Mouse (Mus musculus): ENCODE results near the gene Actl10. TPM values are rescaled to one million over a fixed set of nuclear protein-coding genes. Genes with fewer than 3 reads are reported as not detected.
A peak's percentile ranks its signal among the peaks of the same experiment; 100 is the strongest.

Gene Actl10
- polyA plus RNA-seq, 1 experiment from 2014 or later, result 0.66 TPM

GRCm38 (mm10) chr2:154552424-154552907 lies 890 bp downstream of the Actl10 start:
- H3K4me1 ChIP-seq, result peaks cover 41% of the 10 kb centered on the region
- ATAC-seq (ENCODE audit: low FRiP score), result peak; percentile 18; the same call in 1 of the 2 replicates
- 28% methylated on average over 27 of the region's 27 CpGs for WGBS
- H3K27me3 ChIP-seq, result peaks cover 31% of the 10 kb centered on the region
- 0 out of 2 replicates have a peak overlapping the region, but pooled peaks have one; percentile 2 for H3K4me3 ChIP-seq (replicated peaks)
- H3K36me3 ChIP-seq (replicated peaks), result no peaks in the 10 kb centered on the region
- peak overlapping the region; percentile 42; the same call in 1 of the 2 replicates for H3K27ac ChIP-seq
- H3K9me3 ChIP-seq, result no peaks in the 10 kb centered on the region
- H3K4me2 ChIP-seq, result peak overlapping the region; percentile 40
- H3K9ac ChIP-seq, result peak overlapping the region; percentile 36; the same call in 1 of the 2 replicates

GRCm38 (mm10) chr2:154555235-154555634 lies 3.7 kb downstream of the Actl10 start:
- no peak overlapping the region for H3K9ac ChIP-seq
- H3K4me2 ChIP-seq, result no peak overlapping the region
- H3K9me3 ChIP-seq, result no peaks in the 10 kb centered on the region
- 67% methylated on average over 6 of the region's 6 CpGs for WGBS
- no peak overlapping the region for H3K4me3 ChIP-seq (replicated peaks)
- H3K36me3 ChIP-seq (replicated peaks), result peaks cover under 1% of the 10 kb centered on the region
- peaks cover 25% of the 10 kb centered on the region for H3K27me3 ChIP-seq
- ATAC-seq (ENCODE audit: low FRiP score), result no peak
- no peak overlapping the region for H3K27ac ChIP-seq
- peaks cover 42% of the 10 kb centered on the region for H3K4me1 ChIP-seq

- peaks cover 5% of the 10 kb centered on the region for H3K27me3 ChIP-seq
- no peak for ATAC-seq (ENCODE audit: low FRiP score)
- H3K4me2 ChIP-seq, result peak overlapping the region; percentile 58; the same call in 1 of the 2 replicates
- H3K27ac ChIP-seq, result no peak overlapping the region; the same call in 1 of the 2 replicates
- H3K4me3 ChIP-seq (replicated peaks), result no peak overlapping the region
- H3K4me1 ChIP-seq, result peaks cover 35% of the 10 kb centered on the region
- 65% methylated on average over 5 of the region's 5 CpGs for WGBS
- H3K9ac ChIP-seq, result no peak overlapping the region
- H3K9me3 ChIP-seq, result no peaks in the 10 kb centered on the region
- H3K36me3 ChIP-seq (replicated peaks), result peaks cover 19% of the 10 kb centered on the region
Measured at GRCm38 (mm10) chr2:154557184-154557832, 5.7 kb downstream of the Actl10 start.

GRCm38 (mm10) chr2:154558264-154559039 lies 6.9 kb downstream of the Actl10 start, which contains the start of gene Necab3:
Gene Necab3 (minus strand): TSS chr2:154558890.
- 4% methylated on average over 34 of the region's 34 CpGs for WGBS
- Histone ChIP-seq H3K27me3 (no peaks in the 10 kb centered on the region; the same call in 1 of the 2 replicates), H3K4me1 (peaks cover 29% of the 10 kb centered on the region), H3K27ac (no peak within 1 kb of the TSS; the same call in 1 of the 2 replicates), H3K4me3 (replicated peaks) (peak within 1 kb of the TSS; percentile 34), H3K4me2 (peak within 1 kb of the TSS; percentile 58), H3K9me3 (no peaks in the 10 kb centered on the region), H3K9ac (peak within 1 kb of the TSS; percentile 38), H3K36me3 (replicated peaks) (peaks cover 29% of the 10 kb centered on the region)
- ATAC-seq (ENCODE audit: low FRiP score), result peak; percentile 84

GRCm38 (mm10) chr2:154563612-154564170 lies 12.1 kb downstream of the Actl10 start:
- H3K4me1 ChIP-seq, result peaks cover 50% of the 10 kb centered on the region

GRCm38 (mm10) chr2:154565562-154565961 lies 14.0 kb downstream of the Actl10 start:
- no peak overlapping the region for H3K4me3 ChIP-seq (replicated peaks)
- H3K27ac ChIP-seq, result peak overlapping the region; percentile 46
- 78% methylated on average over 3 of the region's 3 CpGs for WGBS
- H3K9me3 ChIP-seq, result no peaks in the 10 kb centered on the region
- peaks cover 53% of the 10 kb centered on the region for H3K4me1 ChIP-seq
- H3K27me3 ChIP-seq, result no peaks in the 10 kb centered on the region
- H3K4me2 ChIP-seq, result no peak overlapping the region
- ATAC-seq (ENCODE audit: low FRiP score), result no peak
- H3K9ac ChIP-seq, result 0 out of 2 replicates have a peak overlapping the region, but pooled peaks have one; percentile 17
- peaks cover 37% of the 10 kb centered on the region for H3K36me3 ChIP-seq (replicated peaks)

More at GRCm38 (mm10) chr2:154563612-154564170, 12.1 kb downstream of the Actl10 start:
- Histone ChIP-seq H3K9ac (no peak overlapping the region), H3K27me3 (no peaks in the 10 kb centered on the region), H3K4me3 (replicated peaks) (no peak overlapping the region), H3K36me3 (replicated peaks) (peaks cover 40% of the 10 kb centered on the region), H3K27ac (no peak overlapping the region), H3K9me3 (no peaks in the 10 kb centered on the region), H3K4me2 (no peak overlapping the region)
- no peak for ATAC-seq (ENCODE audit: low FRiP score)
- WGBS, result 96% methylated on average over 22 of the region's 22 CpGs

- Histone ChIP-seq H3K4me3 (replicated peaks) (no peak overlapping the region), H3K27ac (peak overlapping the region; percentile 46), H3K27me3 (no peaks in the 10 kb centered on the region), H3K9ac (peak overlapping the region; percentile 29; the same call in 1 of the 2 replicates), H3K4me1 (peaks cover 58% of the 10 kb centered on the region), H3K4me2 (peak overlapping the region; percentile 35), H3K36me3 (replicated peaks) (peaks cover 27% of the 10 kb centered on the region), H3K9me3 (no peaks in the 10 kb centered on the region)
- ATAC-seq (ENCODE audit: low FRiP score), result no peak
- 58% methylated on average over 8 of the region's 8 CpGs for WGBS
Measured at GRCm38 (mm10) chr2:154566641-154567040, 15.1 kb downstream of the Actl10 start.

GRCm38 (mm10) chr2:154567766-154568165 lies 16.2 kb downstream of the Actl10 start:
- peak overlapping the region; percentile 85 for H3K4me2 ChIP-seq
- H3K4me3 ChIP-seq (replicated peaks), result peak overlapping the region; percentile 92
- H3K9ac ChIP-seq, result peak overlapping the region; percentile 90; the same call in 1 of the 2 replicates
- no peak for ATAC-seq (ENCODE audit: low FRiP score)
- no peaks in the 10 kb centered on the region for H3K9me3 ChIP-seq
- H3K4me1 ChIP-seq, result peaks cover 58% of the 10 kb centered on the region
- H3K27ac ChIP-seq, result peak overlapping the region; percentile 88
- peaks cover 18% of the 10 kb centered on the region for H3K36me3 ChIP-seq (replicated peaks)
- no peaks in the 10 kb centered on the region for H3K27me3 ChIP-seq
- WGBS, result 67% methylated on average over 2 of the region's 2 CpGs

GRCm38 (mm10) chr2:154568329-154569070 lies 16.9 kb downstream of the Actl10 start:
- Histone ChIP-seq H3K4me2 (peak overlapping the region; percentile 85), H3K36me3 (replicated peaks) (peaks cover 11% of the 10 kb centered on the region), H3K9ac (peak overlapping the region; percentile 90), H3K27me3 (no peaks in the 10 kb centered on the region), H3K4me1 (peaks cover 58% of the 10 kb centered on the region), H3K4me3 (replicated peaks) (peak overlapping the region; percentile 92), H3K27ac (peak overlapping the region; percentile 88), H3K9me3 (no peaks in the 10 kb centered on the region)
- 12% methylated on average over 10 of the region's 10 CpGs for WGBS
- peak; percentile 18; the same call in 1 of the 2 replicates for ATAC-seq (ENCODE audit: low FRiP score)

- H3K36me3 ChIP-seq (replicated peaks), result peaks cover 3% of the 10 kb centered on the region
- peak; percentile 79 for ATAC-seq (ENCODE audit: low FRiP score)
- peak overlapping the region; percentile 85 for H3K4me2 ChIP-seq
- under 1% methylated on average over 51 of the region's 70 CpGs for whole genome bisulfite sequencing
- peak overlapping the region; percentile 92 for H3K4me3 ChIP-seq (replicated peaks)
- no peaks in the 10 kb centered on the region for H3K27me3 ChIP-seq
- no peaks in the 10 kb centered on the region for H3K9me3 ChIP-seq
- H3K27ac ChIP-seq, result peak overlapping the region; percentile 88
- peak overlapping the region; percentile 90 for H3K9ac ChIP-seq
- peaks cover 58% of the 10 kb centered on the region for H3K4me1 ChIP-seq
Measured at GRCm38 (mm10) chr2:154569071-154569748, 17.6 kb downstream of the Actl10 start.

- H3K4me3 ChIP-seq (replicated peaks), result peak within 1 kb of the TSS; percentile 92
- peak within 1 kb of the TSS; percentile 88 for H3K27ac ChIP-seq
- peak within 1 kb of the TSS; percentile 90 for H3K9ac ChIP-seq
- WGBS, result under 1% methylated on average over 42 of the region's 44 CpGs
- no peaks in the 10 kb centered on the region for H3K9me3 ChIP-seq
- peaks cover 54% of the 10 kb centered on the region for H3K4me1 ChIP-seq
- H3K4me2 ChIP-seq, result peak within 1 kb of the TSS; percentile 85
- ATAC-seq (ENCODE audit: low FRiP score), result peak; percentile 97
- no peaks in the 10 kb centered on the region for H3K36me3 ChIP-seq (replicated peaks)
- no peaks in the 10 kb centered on the region for H3K27me3 ChIP-seq
Measured at GRCm38 (mm10) chr2:154569836-154570286, 18.3 kb downstream of the Actl10 start, which contains the start of gene E2f1. Gene E2f1 (minus strand): TSS chr2:154569892.
